Mouse (Mus musculus) lung, embryonic 14.5 days (tissue): ENCODE measurements at regions not wholly inside any gene's neighbourhood (a gene's known extent, or its start where the extent isn't known, plus 50 kb on each side); places are given as distances from the start of the nearest gene placed in this dataset.

ENCODE experiments used
- ATAC-seq: fragments of 200-750 bp; cut with Nextera tagmentation; 2 replicates; pipeline ENCODE4 v1.8.0; 2017; ENCODE audit warnings: mild to moderate bottlenecking, moderate TSS enrichment, moderate library complexity; ENCODE audit not compliant: insufficient read depth
- DNase-seq: peaks from one replicate; pipeline ENCODE4 v3.0.0-alpha.2; 2015
- H3K27ac ChIP-seq: fragments of 300-500 bp; sonication (generic); 2 replicates; pipeline ENCODE4 v1.5.1; 2014; ENCODE audit warnings: low read depth, mild to moderate bottlenecking, moderate library complexity
- H3K27me3 ChIP-seq: fragments of 300-500 bp; sonication (generic); 2 replicates; pipeline ENCODE4 v1.6.1; 2014; ENCODE audit warnings: low read length, control low read depth; ENCODE audit not compliant: insufficient read depth
- H3K36me3 ChIP-seq: fragments of 300-500 bp; sonication (generic); 2 replicates; pipeline ENCODE4 v1.6.1; 2014; ENCODE audit warnings: control low read depth; ENCODE audit not compliant: insufficient read depth
- H3K4me1 ChIP-seq: fragments of 300-500 bp; sonication (generic); 2 replicates; pipeline ENCODE4 v1.6.1; 2014; ENCODE audit warnings: antibody characterized with exemption, control low read depth; ENCODE audit not compliant: insufficient read depth
- H3K4me2 ChIP-seq: fragments of 300-500 bp; sonication (generic); 2 replicates; pipeline ENCODE4 v1.6.1; 2014; ENCODE audit warnings: mild to moderate bottlenecking
- H3K4me3 ChIP-seq: fragments of 300-500 bp; sonication (generic); 2 replicates; pipeline ENCODE4 v1.5.1; 2014; ENCODE audit warnings: low read depth, low read length
- H3K9ac ChIP-seq: fragments of 300-500 bp; sonication (generic); 2 replicates; pipeline ENCODE4 v1.6.1; 2014
- H3K9me3 ChIP-seq: fragments of 300-500 bp; sonication (generic); 2 replicates; pipeline ENCODE4 v1.6.1; 2016; ENCODE audit warnings: low read depth, low read length, control low read depth
- CTCF ChIP-seq: IDR thresholded peaks from 2 replicates; pipeline ENCODE4 v1.5.1; 2016; ENCODE audit warnings: antibody characterized with exemption, low read depth
- WGBS: fragments of 180-500 bp; shearing (Covaris S2); extraction: QIAGEN DNeasy Blood & Tissue Kit; methylation state at CpG from one replicate; pipeline ENCODE4 v1.1.7; 2014; 5-methylcytosine and 5-hydroxymethylcytosine counted together

GRCm38 (mm10) chr5:84810844-84811243 lies 393.7 kb upstream of the Epha5 start:
- Histone ChIP-seq H3K4me3 (no peak overlapping the region), H3K4me2 (no peak overlapping the region), H3K36me3 (no peaks in the 10 kb centered on the region), H3K27ac (no peak overlapping the region), H3K4me1 (no peaks in the 10 kb centered on the region), H3K27me3 (no peaks in the 10 kb centered on the region), H3K9me3 (no peaks in the 10 kb centered on the region), H3K9ac (no peak overlapping the region)
- DNase-seq (no peak), ATAC-seq (no peak)
- WGBS = 76% methylated on average over 3 of the region's 3 CpGs
- TF ChIP-seq CTCF = no peak

- no peaks in the 10 kb centered on the region for H3K36me3 ChIP-seq
- WGBS = 68% methylated on average over 1 of the region's 1 CpGs
- H3K9ac ChIP-seq = no peak overlapping the region
- H3K27ac ChIP-seq = no peak overlapping the region
- TF ChIP-seq CTCF = no peak
- H3K4me3 ChIP-seq = no peak overlapping the region
- no peaks in the 10 kb centered on the region for H3K9me3 ChIP-seq
- ATAC-seq (no peak), DNase-seq (no peak)
- no peaks in the 10 kb centered on the region for H3K4me1 ChIP-seq
- no peak overlapping the region for H3K4me2 ChIP-seq
- no peaks in the 10 kb centered on the region for H3K27me3 ChIP-seq
Measured at GRCm38 (mm10) chr5:84762618-84763017, 345.4 kb upstream of the Epha5 start.

- Histone ChIP-seq H3K27me3 (no peaks in the 10 kb centered on the region), H3K4me1 (no peaks in the 10 kb centered on the region), H3K4me2 (no peak overlapping the region), H3K27ac (no peak overlapping the region), H3K4me3 (no peak overlapping the region), H3K36me3 (no peaks in the 10 kb centered on the region), H3K9me3 (no peaks in the 10 kb centered on the region), H3K9ac (no peak overlapping the region)
- ATAC-seq (no peak), DNase-seq (no peak)
- TF ChIP-seq CTCF = no peak
Measured at GRCm38 (mm10) chr5:84752053-84752452, 334.9 kb upstream of the Epha5 start.

DNA sequence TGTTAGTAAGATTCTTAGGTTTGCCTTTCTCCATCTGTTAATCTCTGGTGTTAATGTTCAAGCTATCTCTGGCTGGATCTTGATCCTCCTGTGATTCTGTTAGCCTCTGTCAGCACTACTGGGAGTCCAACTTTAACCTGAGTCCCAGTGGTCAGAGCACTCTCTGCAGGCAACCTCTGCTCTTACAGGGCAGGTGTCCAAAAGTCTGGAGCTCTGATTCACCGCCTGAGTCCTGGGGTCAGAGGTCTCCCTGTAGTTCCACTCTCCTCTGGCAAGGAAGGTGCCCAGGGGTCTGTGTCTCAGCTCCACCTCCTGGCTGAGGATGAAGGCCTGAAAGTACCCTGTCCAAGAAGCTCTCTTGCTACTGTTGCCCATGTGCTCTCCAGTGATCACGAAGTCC lies 288.3 kb upstream of the Epha5 start:
- Histone ChIP-seq H3K4me2 (no peak overlapping the region), H3K36me3 (no peaks in the 10 kb centered on the region), H3K27me3 (no peaks in the 10 kb centered on the region), H3K4me1 (no peaks in the 10 kb centered on the region), H3K4me3 (no peak overlapping the region), H3K9ac (no peak overlapping the region), H3K27ac (no peak overlapping the region), H3K9me3 (no peaks in the 10 kb centered on the region)
- WGBS = 71% methylated on average over 2 of the region's 2 CpGs
- DNase-seq = no peak
- TF ChIP-seq CTCF = no peak
- ATAC-seq = no peak

- DNase-seq (no peak), ATAC-seq (no peak)
- Histone ChIP-seq H3K27ac (no peak overlapping the region), H3K27me3 (no peaks in the 10 kb centered on the region), H3K9ac (no peak overlapping the region), H3K9me3 (no peaks in the 10 kb centered on the region), H3K4me1 (no peaks in the 10 kb centered on the region), H3K4me3 (no peak overlapping the region), H3K4me2 (no peak overlapping the region), H3K36me3 (no peaks in the 10 kb centered on the region)
- 88% methylated on average over 2 of the region's 2 CpGs for WGBS
- TF ChIP-seq CTCF = no peak
Measured at GRCm38 (mm10) chr5:84690334-84691258, 273.4 kb upstream of the Epha5 start.

GRCm38 (mm10) chr5:84687534-84687933 lies 270.4 kb upstream of the Epha5 start:
- no peak overlapping the region for H3K9ac ChIP-seq
- no peak for TF ChIP-seq CTCF
- no peak for DNase-seq
- H3K36me3 ChIP-seq = no peaks in the 10 kb centered on the region
- H3K9me3 ChIP-seq = no peaks in the 10 kb centered on the region
- no peaks in the 10 kb centered on the region for H3K4me1 ChIP-seq
- ATAC-seq = no peak
- no peak overlapping the region for H3K4me2 ChIP-seq
- H3K27ac ChIP-seq = no peak overlapping the region
- no peaks in the 10 kb centered on the region for H3K27me3 ChIP-seq
- no peak overlapping the region for H3K4me3 ChIP-seq

DNA sequence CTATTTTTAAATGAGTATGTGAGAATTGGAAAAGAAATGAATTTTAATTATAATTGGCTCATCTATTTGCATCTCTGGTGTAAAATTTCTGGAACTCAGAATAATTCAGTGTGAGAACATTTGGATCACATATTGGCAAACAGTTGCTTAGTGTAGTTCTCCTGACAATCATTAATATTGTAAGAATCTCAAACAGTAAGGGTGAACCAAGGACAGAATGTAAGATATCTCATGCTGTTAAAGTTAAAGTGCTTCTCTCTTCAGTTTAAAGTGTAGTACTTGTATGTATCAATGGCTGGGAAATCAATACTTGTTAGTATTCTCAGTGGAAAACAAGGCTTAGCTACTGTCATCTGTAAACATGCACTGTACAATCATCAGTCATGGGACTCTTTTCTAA lies 238.0 kb upstream of the Epha5 start:
- TF ChIP-seq CTCF = no peak
- Histone ChIP-seq H3K9me3 (no peaks in the 10 kb centered on the region), H3K4me3 (no peak overlapping the region), H3K36me3 (no peaks in the 10 kb centered on the region), H3K4me1 (no peaks in the 10 kb centered on the region), H3K27me3 (no peaks in the 10 kb centered on the region), H3K4me2 (no peak overlapping the region), H3K9ac (no peak overlapping the region), H3K27ac (no peak overlapping the region)
- ATAC-seq (no peak), DNase-seq (no peak)
